Mouse (Mus musculus) embryonic facial prominence, embryonic 14.5 days (tissue): ENCODE data around the gene Ppp2r3a. TPM values are rescaled to one million over a fixed set of nuclear protein-coding genes. Genes with fewer than 3 reads are reported as not detected.

ENCODE experiments used
- ATAC-seq: fragments of 200-750 bp; cut with Nextera tagmentation; 2 replicates; pipeline ENCODE4 v1.8.0; 2017; ENCODE audit warnings: low read depth, moderate number of reproducible peaks, moderate TSS enrichment
- DNase-seq: peaks from one replicate; pipeline ENCODE4 v3.0.0-alpha.2; 2015; ENCODE audit warnings: low spot score
- H3K27ac ChIP-seq: fragments of 300-500 bp; sonication (generic); replicated peaks from 2 replicates; pipeline ENCODE4 v1.5.1; 2014; ENCODE audit warnings: low read depth, mild to moderate bottlenecking, low read length, moderate library complexity
- H3K27me3 ChIP-seq: fragments of 300-500 bp; sonication (generic); replicated peaks from 2 replicates; pipeline ENCODE4 v1.6.1; 2014; ENCODE audit warnings: low read length; ENCODE audit not compliant: control insufficient read depth, insufficient read depth
- H3K36me3 ChIP-seq: fragments of 300-500 bp; sonication (generic); 2 replicates; pipeline ENCODE4 v1.6.1; 2014; ENCODE audit warnings: low read length, mixed read lengths; ENCODE audit not compliant: control insufficient read depth, insufficient read depth
- H3K4me1 ChIP-seq: fragments of 300-500 bp; sonication (generic); 2 replicates; pipeline ENCODE4 v1.6.1; 2014; ENCODE audit warnings: antibody characterized with exemption, low read length; ENCODE audit not compliant: control insufficient read depth, insufficient read depth
- H3K4me2 ChIP-seq: fragments of 300-500 bp; sonication (generic); 2 replicates; pipeline ENCODE4 v1.6.1; 2014; ENCODE audit warnings: low read depth, mild to moderate bottlenecking, low read length, moderate library complexity, mixed read lengths
- H3K4me3 ChIP-seq: fragments of 300-500 bp; sonication (generic); 2 replicates; pipeline ENCODE4 v1.5.1; 2014; ENCODE audit warnings: low read depth, mild to moderate bottlenecking, low read length
- H3K9ac ChIP-seq: fragments of 300-500 bp; sonication (generic); 2 replicates; pipeline ENCODE4 v1.6.1; 2014; ENCODE audit warnings: low read depth, mild to moderate bottlenecking, low read length, moderate library complexity, mixed read lengths
- H3K9me3 ChIP-seq: fragments of 300-500 bp; sonication (generic); 2 replicates; pipeline ENCODE4 v1.6.1; 2016; ENCODE audit warnings: low read length; ENCODE audit not compliant: control insufficient read depth
- WGBS: fragments of 180-500 bp; shearing (Covaris S2); extraction: QIAGEN DNeasy Blood & Tissue Kit; methylation state at CpG from one replicate; pipeline ENCODE4 v1.1.7; 2014; 5-methylcytosine and 5-hydroxymethylcytosine counted together
- polyA plus RNA-seq: library from polyadenylated mRNA; unstranded; fragments of >200 nt; fragmentation: Nextera tagmentation; extraction: Ambion mirVana; gene quantifications from 2 replicates; pipeline ENCODE4 v1.2.1, GENCODE M21; 2014

Gene Ppp2r3a
- polyA plus RNA-seq, 1 experiment from 2014 or later = 29.8 TPM

- ATAC-seq (no peak), DNase-seq (peak; percentile 24)
- H3K9ac ChIP-seq = no peak overlapping the region
- H3K27me3 ChIP-seq = no peaks in the 10 kb centered on the region
- no peak overlapping the region for H3K4me2 ChIP-seq
- H3K36me3 ChIP-seq = no peaks in the 10 kb centered on the region
- no peak overlapping the region for H3K4me3 ChIP-seq
- WGBS = 51% methylated on average over 6 of the region's 6 CpGs
- no peak overlapping the region for H3K27ac ChIP-seq
- no peaks in the 10 kb centered on the region for H3K4me1 ChIP-seq
- H3K9me3 ChIP-seq = no peaks in the 10 kb centered on the region
These were observed 31.1 kb upstream of the Ppp2r3a start for GRCm38 (mm10) chr9:101282651-101283050.

- 73% methylated on average over 4 of the region's 4 CpGs for WGBS
- Histone ChIP-seq H3K27ac (no peak overlapping the region), H3K4me1 (no peaks in the 10 kb centered on the region), H3K9ac (no peak overlapping the region), H3K36me3 (no peaks in the 10 kb centered on the region), H3K9me3 (no peaks in the 10 kb centered on the region), H3K4me2 (no peak overlapping the region), H3K27me3 (no peaks in the 10 kb centered on the region), H3K4me3 (no peak overlapping the region)
- DNase-seq (no peak), ATAC-seq (no peak)
These were observed 30.3 kb upstream of the Ppp2r3a start for GRCm38 (mm10) chr9:101281906-101282305.

- no peak overlapping the region for H3K27ac ChIP-seq
- no peaks in the 10 kb centered on the region for H3K4me1 ChIP-seq
- no peaks in the 10 kb centered on the region for H3K36me3 ChIP-seq
- no peak overlapping the region for H3K4me2 ChIP-seq
- 80% methylated on average over 11 of the region's 11 CpGs for WGBS
- H3K4me3 ChIP-seq = no peak overlapping the region
- ATAC-seq (no peak), DNase-seq (no peak)
- no peaks in the 10 kb centered on the region for H3K9me3 ChIP-seq
- H3K27me3 ChIP-seq = no peaks in the 10 kb centered on the region
- H3K9ac ChIP-seq = no peak overlapping the region
These were observed 29.7 kb upstream of the Ppp2r3a start for GRCm38 (mm10) chr9:101281326-101281725.

GRCm38 (mm10) chr9:101280867-101281266 lies 29.3 kb upstream of the Ppp2r3a start:
- Histone ChIP-seq H3K27me3 (no peaks in the 10 kb centered on the region), H3K27ac (no peak overlapping the region), H3K36me3 (no peaks in the 10 kb centered on the region), H3K4me3 (no peak overlapping the region), H3K9me3 (no peaks in the 10 kb centered on the region), H3K4me2 (no peak overlapping the region), H3K9ac (no peak overlapping the region), H3K4me1 (no peaks in the 10 kb centered on the region)
- 84% methylated on average over 6 of the region's 6 CpGs for WGBS
- DNase-seq (no peak), ATAC-seq (no peak)

GRCm38 (mm10) chr9:101280211-101280610 lies 28.6 kb upstream of the Ppp2r3a start:
- Histone ChIP-seq H3K9me3 (no peaks in the 10 kb centered on the region), H3K9ac (no peak overlapping the region), H3K4me1 (no peaks in the 10 kb centered on the region), H3K4me2 (no peak overlapping the region), H3K36me3 (no peaks in the 10 kb centered on the region), H3K4me3 (no peak overlapping the region), H3K27me3 (no peaks in the 10 kb centered on the region), H3K27ac (no peak overlapping the region)
- 49% methylated on average over 10 of the region's 10 CpGs for WGBS
- DNase-seq = no peak
- ATAC-seq = no peak

GRCm38 (mm10) chr9:101272715-101273114 lies 21.1 kb upstream of the Ppp2r3a start:
- H3K27ac ChIP-seq = no peak overlapping the region
- no peak overlapping the region for H3K4me3 ChIP-seq
- no peak overlapping the region for H3K4me2 ChIP-seq
- no peak overlapping the region for H3K9ac ChIP-seq
- 0 out of 2 replicates have a peak, but pooled peaks cover 3% of the 10 kb centered on the region for H3K9me3 ChIP-seq
- 58% methylated on average over 7 of the region's 7 CpGs for WGBS
- no peaks in the 10 kb centered on the region for H3K27me3 ChIP-seq
- no peaks in the 10 kb centered on the region for H3K4me1 ChIP-seq
- no peak for DNase-seq
- H3K36me3 ChIP-seq = no peaks in the 10 kb centered on the region
- no peak for ATAC-seq

- Histone ChIP-seq H3K9me3 (0 out of 2 replicates have a peak, but pooled peaks cover 3% of the 10 kb centered on the region), H3K9ac (no peak overlapping the region), H3K27ac (no peak overlapping the region), H3K4me3 (no peak overlapping the region), H3K4me1 (peaks cover 8% of the 10 kb centered on the region), H3K27me3 (no peaks in the 10 kb centered on the region), H3K4me2 (no peak overlapping the region), H3K36me3 (no peaks in the 10 kb centered on the region)
- ATAC-seq = no peak
- no peak for DNase-seq
- 38% methylated on average over 5 of the region's 5 CpGs for WGBS
These were observed 18.4 kb upstream of the Ppp2r3a start for GRCm38 (mm10) chr9:101270020-101270419.

GRCm38 (mm10) chr9:101266043-101266442 lies 14.4 kb upstream of the Ppp2r3a start:
- Histone ChIP-seq H3K36me3 (no peaks in the 10 kb centered on the region), H3K27me3 (no peaks in the 10 kb centered on the region), H3K9ac (0 out of 2 replicates have a peak overlapping the region, but pooled peaks have one; percentile 15), H3K27ac (peak overlapping the region; percentile 24; the same call in 1 of the 2 replicates), H3K4me3 (no peak overlapping the region), H3K4me2 (peak overlapping the region; percentile 19), H3K4me1 (peaks cover 12% of the 10 kb centered on the region), H3K9me3 (0 out of 2 replicates have a peak, but pooled peaks cover 3% of the 10 kb centered on the region)
- ATAC-seq (0 out of 2 replicates have a peak, but pooled peaks have one; percentile 5), DNase-seq (peak; percentile 19)
- WGBS = 44% methylated on average over 8 of the region's 8 CpGs

- Histone ChIP-seq H3K9me3 (0 out of 2 replicates have a peak, but pooled peaks cover 3% of the 10 kb centered on the region), H3K9ac (0 out of 2 replicates have a peak overlapping the region, but pooled peaks have one; percentile 15), H3K4me2 (peak overlapping the region; percentile 19), H3K4me1 (peaks cover 12% of the 10 kb centered on the region), H3K4me3 (no peak overlapping the region), H3K36me3 (no peaks in the 10 kb centered on the region), H3K27ac (peak overlapping the region; percentile 24; the same call in 1 of the 2 replicates), H3K27me3 (no peaks in the 10 kb centered on the region)
- ATAC-seq = peak; percentile 89
- DNase-seq = peak; percentile 92
- WGBS = 15% methylated on average over 6 of the region's 6 CpGs
These were observed 14.0 kb upstream of the Ppp2r3a start for GRCm38 (mm10) chr9:101265546-101265945.
